Mouse (Mus musculus) lung, postnatal 0 days (tissue): ENCODE results near the gene Fkbp14.

ENCODE experiments used
- CTCF ChIP-seq: IDR thresholded peaks from 2 replicates; pipeline ENCODE4 v1.5.1; 2016; ENCODE audit warnings: antibody characterized with exemption, mild to moderate bottlenecking
- EP300 ChIP-seq: IDR thresholded peaks from 2 replicates; pipeline ENCODE4 v1.6.1; 2016; ENCODE audit warnings: antibody characterized with exemption, mild to moderate bottlenecking, control low read depth

DNA sequence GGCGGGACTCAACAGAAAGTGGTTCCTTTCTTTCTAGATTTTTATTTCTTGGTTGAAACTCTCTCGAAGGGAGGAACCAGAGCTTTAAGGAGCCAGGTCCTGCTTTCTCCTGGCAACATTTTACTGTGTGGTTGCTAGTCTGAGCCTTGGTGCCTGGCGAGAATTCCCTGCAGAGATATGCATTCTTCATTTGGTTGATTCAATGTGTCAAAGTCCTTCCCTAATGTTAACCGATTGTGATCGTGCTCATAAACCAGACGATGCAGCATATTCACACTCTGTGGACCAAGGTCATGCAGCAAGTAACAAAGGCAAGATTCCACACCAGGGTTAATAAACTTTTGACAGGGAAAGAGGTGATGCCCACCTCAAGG, 30.6 kb downstream of the Fkbp14 start:
- TF ChIP-seq EP300 (no peak), CTCF (no peak)
